Mouse (Mus musculus) adrenal gland, postnatal 4 days (tissue): ENCODE measurements around the gene Slc7a11. TPM values are rescaled to one million over a fixed set of nuclear protein-coding genes. Genes with fewer than 3 reads are reported as not detected.
A peak's percentile ranks its signal among the peaks of the same experiment; 100 is the strongest.

Source experiments
- DNase-seq, 2 experiments: peaks; one replicate each; pipeline ENCODE4 v3.0.0; 2021 to 2022; ENCODE audit warnings: low spot score in 2 of 2, mixed read lengths in 2 of 2
- total RNA-seq, 2 experiments: library from RNA; stranded (reverse); gene quantifications; 2 replicates each; pipeline ENCODE4 v1.2.3; 2021

Slc7a11 gene
- total RNA-seq, 2 experiments from 2014 or later, result 0.34 to 0.50 TPM

DNA sequence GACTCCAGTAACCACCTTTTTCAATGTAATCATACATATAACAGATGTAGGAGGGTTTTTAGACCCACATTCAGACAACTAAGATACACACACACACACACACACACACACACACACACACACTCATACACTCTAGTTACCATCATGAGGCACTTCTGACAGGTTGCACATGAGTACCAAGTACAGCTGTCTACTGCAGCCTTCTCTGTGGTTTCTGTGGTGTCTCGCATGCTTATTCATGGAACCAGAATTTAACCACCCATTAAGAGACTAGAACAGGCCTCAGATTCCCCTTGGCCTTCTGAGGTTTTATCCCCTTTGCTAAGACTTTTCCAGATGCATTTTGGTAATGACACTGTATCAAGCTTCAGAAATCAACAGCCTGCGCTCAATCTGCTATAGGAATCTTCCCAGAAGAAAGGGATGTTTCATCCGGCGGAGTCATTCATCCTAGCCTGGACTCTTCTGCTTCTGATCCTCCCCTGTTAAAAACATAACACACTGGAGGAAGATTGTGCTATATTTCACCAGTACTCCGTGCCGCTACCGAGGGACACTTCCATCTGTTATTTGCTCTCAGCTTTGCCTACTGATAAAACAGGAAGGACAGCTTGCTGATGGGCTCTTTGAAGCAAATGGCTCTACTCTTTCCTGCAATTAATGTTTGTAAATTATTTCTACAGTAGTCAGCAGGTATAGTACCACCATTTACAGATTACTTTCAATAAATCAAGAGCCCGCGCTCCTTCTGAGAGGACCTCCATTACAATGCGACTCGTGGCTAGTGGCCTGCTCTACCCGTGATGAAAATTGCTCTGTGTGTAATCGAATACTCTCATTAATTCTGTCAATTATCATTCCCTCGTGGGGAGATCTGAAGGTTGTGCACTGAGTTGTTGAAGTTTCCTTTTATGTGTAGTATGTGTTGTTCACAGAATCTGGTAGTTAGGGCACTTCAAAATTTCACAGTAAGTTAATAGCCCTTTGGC, 135.8 kb downstream of the Slc7a11 start:
- DNase-seq, result no peak

GRCm38 (mm10) chr3:50306334-50306733, 137.1 kb downstream of the Slc7a11 start:
- no peak for DNase-seq

DNA sequence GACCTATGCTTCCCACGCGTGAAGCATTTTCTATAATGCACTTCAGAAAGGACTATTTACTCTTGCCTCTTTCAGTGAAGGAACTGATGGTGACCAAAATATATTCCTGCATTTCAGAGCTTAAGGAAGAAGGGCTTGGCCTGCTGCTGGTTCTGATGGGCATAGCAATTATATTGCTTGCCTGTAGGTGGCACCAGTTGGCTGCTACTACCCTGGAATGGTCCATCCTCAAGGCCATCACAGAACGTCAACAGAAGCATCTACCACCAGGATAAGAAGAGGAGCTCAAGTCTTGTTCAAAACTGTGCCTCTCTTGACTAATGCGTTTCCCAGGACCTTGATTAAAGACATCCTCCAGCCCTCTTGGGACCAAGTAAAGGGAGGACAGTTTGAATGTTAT, 139.3 kb downstream of the Slc7a11 start:
- peak in 1 of 2 experiments; percentile 14 for DNase-seq

GRCm38 (mm10) chr3:50302648-50303047, 140.8 kb downstream of the Slc7a11 start:
- no peak for DNase-seq

DNA sequence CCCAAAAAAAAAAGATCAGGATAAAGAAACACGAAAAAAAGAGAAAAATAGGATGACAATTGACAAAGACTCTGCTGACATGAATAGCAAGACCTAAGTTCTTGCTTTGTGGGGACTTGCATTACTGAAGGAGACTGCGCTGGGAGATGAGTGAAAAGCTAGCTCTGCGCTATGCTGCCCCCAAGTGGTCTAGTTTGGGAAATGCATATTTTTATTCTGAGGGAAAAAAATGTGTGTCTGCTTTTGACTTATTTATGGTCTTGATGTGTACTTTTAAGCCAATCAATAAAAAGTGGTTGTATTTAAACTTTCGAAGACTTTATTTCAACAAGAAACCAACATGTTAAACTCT, 142.5 kb downstream of the Slc7a11 start:
- peak in 1 of 2 experiments; percentile 20 for DNase-seq

- DNase-seq, result no peak
Measured at GRCm38 (mm10) chr3:50300002-50300951, 143.1 kb downstream of the Slc7a11 start.

GRCm38 (mm10) chr3:50298366-50298991, 144.9 kb downstream of the Slc7a11 start:
- no peak for DNase-seq

GRCm38 (mm10) chr3:50296956-50297355, 146.5 kb downstream of the Slc7a11 start:
- DNase-seq, result no peak

DNA sequence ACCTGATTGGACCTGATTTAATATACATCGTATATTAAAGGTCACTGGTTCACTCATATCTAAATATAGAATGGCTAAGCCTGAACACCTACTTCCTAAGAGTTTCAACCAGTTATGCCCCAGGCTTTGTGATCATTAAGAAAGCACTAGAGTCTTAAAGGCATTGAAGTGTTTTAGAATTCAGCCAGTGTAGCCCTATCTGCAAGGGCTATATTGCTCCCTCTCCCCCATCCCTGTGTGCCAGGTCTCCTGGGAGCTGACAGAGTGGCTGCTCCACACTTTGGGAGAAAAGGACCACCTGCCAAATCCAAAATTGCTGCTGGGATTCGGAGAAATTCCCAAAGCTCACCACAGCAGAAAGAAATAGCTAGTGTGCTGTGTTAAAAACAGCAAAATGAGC, 168.4 kb downstream of the Slc7a11 start:
- no peak for DNase-seq

- DNase-seq, result no peak
Measured at GRCm38 (mm10) chr3:50272222-50272621, 171.2 kb downstream of the Slc7a11 start.

DNA sequence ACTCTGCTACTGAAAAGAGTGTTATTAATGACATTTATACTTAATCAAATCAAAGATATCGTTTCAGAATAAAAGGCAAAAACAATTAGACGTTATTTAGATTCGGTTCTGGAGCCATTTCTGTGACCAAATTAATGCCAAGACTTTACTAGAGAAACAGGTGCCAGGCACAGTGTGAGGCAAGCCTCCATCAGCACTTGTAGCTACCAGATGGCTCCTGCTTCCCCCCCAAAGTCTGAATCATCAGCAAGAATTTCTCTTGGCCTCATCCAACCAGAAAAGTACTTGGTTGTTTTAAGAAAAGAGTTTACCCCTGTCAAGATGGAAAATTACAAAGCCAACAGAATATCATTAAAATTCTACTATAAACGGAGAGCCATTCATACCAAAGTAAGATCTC, 173.7 kb downstream of the Slc7a11 start:
- DNase-seq, result no peak

DNA sequence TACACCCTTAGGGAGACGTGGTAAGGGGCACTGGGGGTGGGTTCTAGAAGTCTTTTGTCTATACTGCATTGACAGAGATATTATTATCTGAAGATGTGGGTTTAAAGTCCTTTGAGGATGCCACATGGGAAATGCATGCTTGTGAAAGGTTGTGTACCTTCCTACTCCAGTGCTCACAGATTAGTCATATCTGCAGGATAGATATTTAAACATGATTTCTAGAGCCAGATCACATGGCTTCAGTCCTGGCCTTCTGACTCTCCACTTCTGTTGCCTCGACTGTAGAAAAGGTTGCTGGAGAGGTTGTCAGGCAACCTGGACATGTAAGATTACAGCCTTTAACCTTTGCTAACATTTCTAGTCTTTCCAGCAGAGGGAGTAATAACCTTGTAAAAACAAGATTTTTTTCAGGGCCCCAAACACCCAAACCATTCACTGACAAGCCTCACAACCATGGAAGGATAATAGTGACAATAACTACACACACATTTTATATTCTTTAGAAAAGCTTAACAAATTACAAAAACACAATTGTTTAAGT, 180.8 kb downstream of the Slc7a11 start:
- DNase-seq, result no peak

- DNase-seq, result no peak
Measured at GRCm38 (mm10) chr3:50262066-50262465, 181.3 kb downstream of the Slc7a11 start.

DNA sequence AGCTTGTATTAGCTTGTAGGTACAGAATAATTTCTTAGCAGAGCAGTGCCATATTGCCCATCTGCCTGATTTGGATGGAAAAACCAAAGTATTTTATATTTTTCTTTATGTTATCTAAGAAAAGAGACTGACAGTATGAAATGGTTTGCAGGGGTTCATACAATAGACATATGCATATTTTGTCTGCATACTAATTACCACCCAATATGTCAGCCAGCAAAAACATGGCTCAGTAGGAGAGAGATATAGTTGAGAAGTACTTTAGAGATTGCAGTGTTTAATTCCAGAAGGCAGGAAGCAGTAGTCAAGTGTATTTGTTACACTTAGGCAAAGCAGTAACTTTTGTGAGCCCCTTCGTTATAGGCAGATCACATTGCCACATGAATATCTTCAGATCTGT, 182.7 kb downstream of the Slc7a11 start:
- DNase-seq, result no peak

- DNase-seq, result no peak
Measured at GRCm38 (mm10) chr3:50258852-50259251, 184.6 kb downstream of the Slc7a11 start.

DNA sequence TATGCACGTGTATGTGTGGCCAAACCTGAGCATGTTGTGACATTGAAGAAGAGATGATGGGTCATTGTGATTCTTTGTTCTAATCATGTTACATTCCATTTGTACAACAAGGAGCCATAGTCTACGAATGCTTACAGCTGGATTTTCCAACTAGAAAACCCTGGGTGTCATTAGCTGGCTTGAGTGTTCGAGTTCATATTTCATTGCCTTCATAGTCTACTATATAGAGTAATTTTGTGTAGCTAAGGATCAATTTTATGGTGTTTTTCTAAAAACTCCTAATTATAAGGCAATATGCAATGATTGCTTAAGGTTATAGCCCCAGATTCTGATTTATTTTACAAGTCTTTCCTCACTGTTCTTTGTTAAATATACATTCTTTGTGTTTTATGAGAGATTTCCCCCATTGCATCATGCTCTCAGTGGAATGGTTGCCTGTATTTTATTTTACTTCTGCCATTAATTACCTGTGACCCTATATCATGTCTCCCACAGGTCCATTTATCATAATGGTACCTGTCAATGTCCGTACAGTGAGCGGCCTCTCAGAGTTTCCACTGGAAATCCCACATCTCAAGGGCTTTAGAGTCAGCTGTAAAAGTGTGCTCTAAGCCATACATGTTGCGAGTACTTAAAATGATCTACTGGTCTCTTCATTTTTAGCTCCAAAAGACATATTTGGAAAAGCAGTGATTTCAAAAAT, 193.7 kb downstream of the Slc7a11 start:
- DNase-seq, result no peak

DNA sequence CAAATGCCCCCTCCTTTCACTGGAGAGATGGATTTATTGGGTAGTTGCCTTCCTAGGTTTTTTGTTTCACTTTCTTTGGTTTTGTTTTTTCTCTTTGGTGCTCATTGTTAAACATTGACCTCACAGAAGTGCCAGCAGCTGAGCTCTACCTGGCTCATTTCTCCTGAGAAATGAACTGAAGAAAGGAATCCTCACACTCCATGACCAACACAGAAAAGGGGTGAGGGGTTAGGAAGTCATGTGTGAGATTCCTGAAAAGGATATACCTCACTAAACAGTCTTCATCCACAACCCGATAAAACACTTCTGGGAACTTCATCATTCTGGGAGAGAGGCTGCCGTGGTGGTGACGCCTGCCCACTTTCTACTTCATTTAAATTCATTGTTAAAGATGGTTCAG, 207.4 kb downstream of the Slc7a11 start:
- no peak for DNase-seq

DNA sequence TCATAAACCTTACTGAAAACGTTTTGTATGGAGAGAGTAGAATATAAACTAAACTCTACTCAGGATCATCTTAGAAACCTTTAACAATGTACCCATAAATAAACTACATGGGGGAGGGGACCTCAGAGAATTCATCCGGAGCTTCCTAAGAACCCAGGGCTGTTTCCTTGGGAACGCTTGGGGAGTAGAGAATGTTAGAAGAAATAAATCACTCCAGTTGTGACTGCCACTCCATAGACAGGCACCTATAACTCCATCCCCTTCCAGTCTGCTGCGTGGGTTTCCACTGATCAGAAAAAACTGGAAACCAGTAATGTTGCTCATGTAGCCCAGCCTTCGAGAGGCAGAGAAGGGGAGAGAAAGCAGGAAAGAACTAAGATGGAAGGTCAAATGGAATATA, 210.3 kb downstream of the Slc7a11 start:
- no peak for DNase-seq

DNA sequence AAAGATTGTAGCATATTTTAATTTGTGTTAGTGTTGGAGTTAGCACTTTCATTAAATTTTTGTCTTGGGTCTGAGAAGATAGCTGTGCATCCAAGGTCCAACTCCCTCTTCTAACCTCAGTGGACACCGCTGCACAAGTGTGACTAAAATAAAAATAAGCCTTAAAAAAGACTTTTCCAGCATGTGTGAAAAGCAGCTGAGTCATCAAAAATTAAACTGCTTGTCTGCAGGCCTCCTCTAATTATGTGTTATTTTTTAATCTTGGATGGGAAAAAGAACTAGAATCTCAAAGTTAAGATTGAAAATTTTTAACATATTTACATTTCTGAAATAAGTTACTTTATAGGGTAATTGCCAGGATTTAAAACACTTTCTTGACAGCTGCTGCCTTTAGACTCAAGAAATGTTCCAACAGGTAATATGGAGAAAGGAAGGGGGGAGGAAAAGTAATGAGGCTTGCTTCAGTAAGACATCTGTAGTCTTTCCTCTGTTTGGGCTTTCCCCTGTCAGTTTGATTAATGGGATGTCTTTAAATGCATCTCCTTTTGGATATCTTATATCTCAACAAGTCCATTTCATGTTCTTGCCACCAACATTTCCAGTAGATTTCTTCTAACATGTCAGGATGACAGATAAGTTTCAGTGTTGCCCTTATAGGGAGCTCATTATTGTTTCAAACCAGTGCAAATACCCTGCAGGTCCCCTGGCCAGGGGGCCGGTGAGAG, 218.9 kb downstream of the Slc7a11 start:
- DNase-seq, result no peak

- no peak for DNase-seq
Measured at GRCm38 (mm10) chr3:50220454-50220853, 223.0 kb downstream of the Slc7a11 start.
